Mouse (Mus musculus): ENCODE measurements at regions not wholly inside any gene's neighbourhood (a gene's known extent, or its start where the extent isn't known, plus 50 kb on each side); places are given as distances from the start of the nearest gene placed in this dataset.
A peak's percentile ranks its signal among the peaks of the same experiment; 100 is the strongest.

GRCm38 (mm10) chr14:76822766-76823325, 213.7 kb upstream of the Ccdc122 start:
- no peak for DNase-seq (ENCODE audit: low spot score in 2 of 2)

- no peak for DNase-seq (ENCODE audit: low spot score in 2 of 2)
Observed at GRCm38 (mm10) chr14:76821892-76822291, 214.7 kb upstream of the Ccdc122 start.

- no peak for DNase-seq (ENCODE audit: low spot score in 2 of 2)
Observed at GRCm38 (mm10) chr14:76821484-76821883, 215.1 kb upstream of the Ccdc122 start.

GRCm38 (mm10) chr14:76820989-76821388, 215.6 kb upstream of the Ccdc122 start:
- no peak for DNase-seq (ENCODE audit: low spot score in 2 of 2)

- DNase-seq (ENCODE audit: low spot score in 2 of 2): peak; percentile 35 to 77
Observed at GRCm38 (mm10) chr14:76819690-76820089, 216.9 kb upstream of the Ccdc122 start.

- DNase-seq (ENCODE audit: low spot score in 2 of 2): no peak
Observed at GRCm38 (mm10) chr14:76818256-76819010, 218.1 kb upstream of the Ccdc122 start.

GRCm38 (mm10) chr14:76817189-76817772, 219.3 kb upstream of the Ccdc122 start:
- peak in 1 of 2 experiments; percentile 14 for DNase-seq (ENCODE audit: low spot score in 2 of 2)

GRCm38 (mm10) chr14:76816666-76817065, 219.9 kb upstream of the Ccdc122 start:
- DNase-seq (ENCODE audit: low spot score in 2 of 2): no peak

GRCm38 (mm10) chr14:76812155-76812875, 224.3 kb upstream of the Ccdc122 start:
- DNase-seq (ENCODE audit: low spot score in 2 of 2): no peak

GRCm38 (mm10) chr14:76810697-76811589, 225.6 kb upstream of the Ccdc122 start:
- DNase-seq (ENCODE audit: low spot score in 2 of 2): no peak

GRCm38 (mm10) chr14:76810041-76810440, 226.5 kb upstream of the Ccdc122 start:
- no peak for DNase-seq (ENCODE audit: low spot score in 2 of 2)

- no peak for DNase-seq (ENCODE audit: low spot score in 2 of 2)
Observed at GRCm38 (mm10) chr14:76809411-76809810, 227.2 kb upstream of the Ccdc122 start.

GRCm38 (mm10) chr14:76805151-76805785, 231.3 kb upstream of the Ccdc122 start:
- no peak for DNase-seq (ENCODE audit: low spot score in 2 of 2)

- no peak for DNase-seq (ENCODE audit: low spot score in 2 of 2)
Observed at GRCm38 (mm10) chr14:76804447-76805150, 232.0 kb upstream of the Ccdc122 start.

GRCm38 (mm10) chr14:76800181-76800580, 236.4 kb upstream of the Ccdc122 start:
- no peak for DNase-seq (ENCODE audit: low spot score in 2 of 2)

- no peak for DNase-seq (ENCODE audit: low spot score in 2 of 2)
Observed at GRCm38 (mm10) chr14:76799741-76800140, 236.8 kb upstream of the Ccdc122 start.

GRCm38 (mm10) chr14:76798925-76799428, 237.6 kb upstream of the Ccdc122 start:
- DNase-seq (ENCODE audit: low spot score in 2 of 2): no peak

- DNase-seq (ENCODE audit: low spot score in 2 of 2): no peak
Observed at GRCm38 (mm10) chr14:76798488-76798887, 238.1 kb upstream of the Ccdc122 start.

- no peak for DNase-seq (ENCODE audit: low spot score in 2 of 2)
Observed at GRCm38 (mm10) chr14:76797518-76797917, 239.1 kb upstream of the Ccdc122 start.

Measured in urinary bladder, adult 18-20 months (tissue).